Mouse (Mus musculus): ENCODE data around the gene Fuca1.

GRCm38 (mm10) chr4:135904810-135905209 is 15.7 kb upstream of the Fuca1 start:
- no peak for TF ChIP-seq USF1 (IDR thresholded peaks at IDR 0.05; ENCODE audit: low read depth)
- no peak for TF ChIP-seq POLR2A (IDR thresholded peaks at IDR 0.05; ENCODE audit: insufficient read length, low read depth)
- no peak for TF ChIP-seq REST (IDR thresholded peaks at IDR 0.05; ENCODE audit: insufficient read depth, insufficient read length)

All from myocyte (in vitro differentiated cells).